Mouse (Mus musculus): Measurements from ENCODE around the gene Hinfp. TPM values are rescaled to one million over a fixed set of nuclear protein-coding genes. Genes with fewer than 3 reads are reported as not detected.
"Not testable (repeated sequence)": the region's sequence is repeated elsewhere in the genome, so short reads cannot be mapped to it uniquely, and the experiment has no call there.

Gene Hinfp
- 10 to 100 TPM; 34.0 to 35.8 TPM for total RNA-seq (2021)

DNA sequence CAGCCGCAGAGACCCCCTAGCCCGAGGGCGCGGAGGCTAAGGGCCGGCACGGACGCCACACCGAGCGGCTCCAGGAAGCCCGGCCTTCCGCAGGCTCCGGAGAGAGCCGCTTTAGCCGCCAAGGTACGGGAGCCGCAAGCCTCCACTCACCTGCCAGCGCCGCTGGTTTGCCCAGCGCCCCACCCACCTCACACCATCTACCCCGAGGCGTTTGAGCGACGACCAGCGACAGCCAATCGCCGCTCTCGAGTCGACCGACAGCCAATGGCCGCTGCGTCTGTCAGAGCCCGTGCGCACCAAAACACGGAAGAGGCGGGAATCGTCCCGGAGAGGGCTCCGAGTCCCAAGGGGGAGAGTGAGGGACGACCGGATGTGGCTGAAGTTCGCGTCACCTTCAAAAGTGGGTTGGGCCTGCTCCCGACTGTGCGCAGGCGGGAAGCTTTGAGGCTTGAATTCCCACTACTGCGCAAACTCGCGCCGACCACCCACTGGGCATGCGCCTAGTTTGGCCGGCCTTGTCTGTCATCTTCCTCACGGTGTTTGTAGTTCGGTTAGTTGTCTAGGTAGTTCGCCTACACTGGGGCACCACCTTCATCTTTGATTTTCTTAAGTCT, at the start of gene Hinfp:
Hinfp (minus strand) TSS at position 206 of the 614 bp plus-strand sequence.
- DNase-seq: peak; percentile 99
- intact Hi-C loops (cut with DNase I): no loop called here

DNA sequence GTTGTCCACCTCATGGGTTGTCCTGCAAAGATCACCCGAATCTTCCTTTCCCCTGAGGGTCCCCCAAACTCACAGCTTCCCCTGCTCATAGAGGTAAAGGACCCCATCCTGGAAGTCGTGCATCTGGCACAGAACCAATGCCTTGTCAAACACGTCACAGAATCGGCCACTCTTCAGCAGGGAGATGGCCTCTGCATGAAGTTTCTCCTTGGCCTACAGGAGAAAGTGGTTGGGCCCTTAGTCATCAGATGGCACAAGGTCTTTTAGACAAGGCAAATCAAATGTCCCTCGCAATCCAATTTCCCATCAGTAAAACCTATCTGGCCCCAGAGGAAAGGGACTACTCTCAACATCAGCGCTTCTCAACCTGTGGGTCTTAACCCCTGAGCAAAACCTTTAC, 47.7 kb upstream of the Hinfp start:
- no peak for DNase-seq
- intact Hi-C loops (cut with DNase I): no loop called here

DNA sequence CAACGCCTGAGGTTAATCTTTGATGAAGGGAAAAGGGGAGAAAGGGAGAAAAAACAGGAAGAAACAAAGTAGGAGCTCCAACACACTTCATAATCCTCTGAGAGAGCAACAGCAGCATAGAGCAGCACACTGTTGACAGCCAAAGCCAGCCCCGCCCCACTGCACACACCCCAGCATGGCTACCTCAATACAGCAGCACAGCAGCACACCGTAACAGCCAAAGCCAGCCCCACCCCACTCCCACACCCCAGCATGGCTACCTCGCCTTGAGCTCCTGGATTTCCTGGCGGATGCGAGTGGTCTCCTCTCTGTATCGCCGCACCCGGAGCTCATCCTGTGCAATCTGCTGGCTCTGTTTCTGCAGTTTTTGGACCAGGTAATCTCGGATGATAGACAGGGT, 46.9 kb upstream of the Hinfp start:
- intact Hi-C loops (cut with DNase I): no loop called here
- no peak for DNase-seq

DNA sequence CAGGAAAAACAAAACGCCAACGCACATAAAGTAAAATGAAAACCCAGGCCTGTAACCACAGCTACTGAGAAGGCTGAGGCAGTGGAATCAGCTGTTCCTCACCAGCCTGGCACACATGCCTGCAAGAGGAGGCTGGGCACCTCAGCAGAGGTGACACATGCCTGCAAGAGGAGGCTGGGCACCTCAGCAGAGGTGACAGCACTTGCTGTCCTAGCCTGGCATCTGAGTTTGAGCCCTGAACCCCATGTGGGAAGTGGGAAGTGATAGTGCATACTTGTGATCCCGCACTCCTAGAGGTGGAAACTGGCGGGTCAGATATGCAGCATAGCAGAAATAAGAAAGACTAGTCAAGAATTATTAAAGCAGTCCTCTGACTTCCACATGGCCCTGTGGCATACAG, 45.9 kb upstream of the Hinfp start:
- intact Hi-C loops (cut with DNase I): no loop called here
- DNase-seq: no peak

DNA sequence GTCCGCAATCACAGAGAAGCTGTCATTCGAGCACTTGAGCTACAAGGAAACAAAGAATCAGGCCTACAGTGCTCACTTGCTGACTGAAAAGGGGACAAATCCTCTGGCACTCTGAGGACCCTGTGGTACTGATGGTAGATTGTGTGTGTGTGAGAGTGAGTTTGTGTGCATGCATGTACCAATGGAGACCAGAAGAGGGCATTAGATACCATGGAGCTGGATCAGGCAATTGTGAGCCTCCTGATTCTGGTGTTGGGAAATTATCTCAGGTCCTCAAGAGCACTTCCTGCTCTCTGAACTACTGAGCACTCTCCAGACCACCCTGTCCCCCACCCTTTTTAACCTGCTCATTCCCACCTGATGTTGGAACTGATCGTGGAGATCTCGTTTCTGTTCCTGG, 43.1 kb upstream of the Hinfp start:
- intact Hi-C loops (cut with DNase I): no loop called here

DNA sequence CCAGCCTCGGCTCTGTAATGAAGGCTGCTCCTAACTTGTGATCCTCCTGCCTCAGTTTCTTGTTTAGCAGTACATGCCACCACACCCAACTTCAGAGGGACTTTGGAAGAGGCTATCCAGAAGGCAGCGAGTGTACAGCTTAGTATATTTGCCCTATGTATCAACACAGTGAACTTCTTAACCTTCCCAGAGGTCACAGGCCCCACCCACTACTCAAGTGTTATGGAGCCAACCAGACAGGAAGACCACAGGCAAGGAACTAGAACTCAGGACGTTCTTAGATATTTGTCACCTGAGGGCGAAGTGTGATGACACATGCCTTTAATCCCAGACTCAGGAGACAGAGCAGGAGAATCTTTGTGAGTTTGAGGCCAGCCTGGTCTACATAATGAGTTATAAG, 42.1 kb upstream of the Hinfp start:
- DNase-seq: no peak
- intact Hi-C loops (cut with DNase I): no loop called here

More for the DNA sequence above, 43.1 kb upstream of the Hinfp start:
- DNase-seq: no peak

DNA sequence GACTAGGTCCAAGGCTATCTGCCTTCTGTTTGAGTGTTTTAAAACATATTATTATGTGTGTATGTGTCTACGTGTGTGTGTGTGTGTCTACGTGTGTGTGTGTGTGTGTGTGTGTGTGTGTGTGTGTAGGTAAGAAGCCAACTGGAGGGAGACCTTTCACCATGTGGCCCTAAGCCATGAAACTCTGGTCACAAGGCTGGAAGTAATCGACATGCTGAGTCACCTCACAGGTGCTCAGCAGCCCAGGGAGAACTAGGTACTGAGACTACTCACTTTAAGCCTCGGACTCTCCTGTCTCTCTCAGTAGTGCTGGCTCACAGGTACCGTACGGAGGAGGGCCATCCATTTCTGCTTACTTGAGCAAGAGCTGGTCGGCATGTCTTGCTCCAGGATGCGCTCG, 41.7 kb upstream of the Hinfp start:
- DNase-seq: no peak
- intact Hi-C loops (cut with DNase I): no loop called here

DNA sequence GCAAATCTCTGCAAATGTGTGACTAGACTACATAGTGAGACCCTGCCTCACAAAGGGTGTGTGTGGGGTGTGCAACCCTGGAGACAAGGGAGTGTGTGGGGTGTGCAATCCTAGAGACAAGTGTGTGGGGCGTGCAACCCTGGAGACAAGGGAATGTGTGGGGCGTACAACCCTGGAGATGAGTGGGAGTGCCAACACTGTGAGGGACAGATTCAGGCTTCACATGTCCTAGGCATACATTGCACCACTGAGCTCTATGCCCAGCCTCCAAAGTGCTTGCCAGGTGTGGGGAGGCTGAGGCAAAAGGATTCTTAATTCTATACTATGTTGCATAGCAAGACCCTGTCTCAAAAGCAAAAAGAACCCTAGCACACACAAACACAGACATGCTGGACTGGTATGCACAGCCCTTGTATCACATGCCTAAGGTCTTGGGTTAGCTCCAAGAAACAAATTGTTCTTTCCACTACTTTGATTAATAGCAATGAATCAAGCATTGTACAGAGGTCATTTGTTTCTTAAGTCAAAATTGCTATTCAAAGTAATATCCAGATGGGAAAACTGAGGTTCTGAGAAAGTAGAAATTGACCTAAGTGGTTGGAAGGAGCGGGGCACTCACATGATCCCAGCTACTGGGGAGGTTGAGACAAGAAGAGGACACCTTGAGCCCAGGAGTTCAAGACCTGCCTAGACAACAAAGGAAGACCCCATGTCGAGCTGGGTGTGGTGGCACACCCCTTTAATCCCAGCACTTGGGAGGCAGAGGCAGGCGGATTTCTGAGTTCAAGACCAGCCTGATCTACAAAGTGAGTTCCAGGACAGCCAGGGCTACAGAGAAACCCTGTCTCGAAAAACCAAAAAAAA, 40.3 kb upstream of the Hinfp start:
- intact Hi-C loops (cut with DNase I): no loop called here
- DNase-seq: no peak

DNA sequence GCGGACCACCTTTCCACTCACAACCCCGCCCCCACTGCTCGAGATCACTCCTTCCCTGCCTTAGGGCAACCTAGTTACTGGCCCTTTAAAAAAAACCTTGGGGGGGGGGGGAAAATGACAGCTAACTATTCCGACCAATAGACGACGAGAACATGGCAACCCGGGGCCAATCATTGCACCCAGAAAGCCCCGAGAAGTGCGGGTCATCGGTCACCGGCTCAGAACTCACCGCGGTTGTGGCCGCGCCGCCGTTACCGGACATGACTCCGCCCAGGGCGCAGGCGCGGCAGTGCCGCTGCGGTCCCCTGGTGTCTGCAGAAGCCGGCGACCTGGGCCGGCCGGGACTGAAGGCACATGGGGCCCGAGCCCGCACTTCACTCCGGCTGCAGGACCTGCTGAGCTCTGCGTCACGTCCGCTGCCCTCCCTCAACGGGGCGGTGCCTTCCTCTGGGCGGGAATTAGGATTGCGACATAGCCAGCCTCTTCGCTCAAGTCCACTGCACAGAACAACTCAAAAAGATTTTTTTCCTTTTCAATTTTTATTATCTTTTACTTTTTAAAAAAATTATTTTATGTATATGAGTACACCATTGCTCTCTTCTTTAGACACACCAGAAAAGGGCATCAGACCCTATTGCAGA, 38.4 kb upstream of the Hinfp start, which contains the start of gene Hmbs:
Hmbs (minus strand) TSS at position 448 of the 641 bp plus-strand sequence.
- DNase-seq: peak; percentile 86
- intact Hi-C loops (cut with DNase I): no loop called here

DNA sequence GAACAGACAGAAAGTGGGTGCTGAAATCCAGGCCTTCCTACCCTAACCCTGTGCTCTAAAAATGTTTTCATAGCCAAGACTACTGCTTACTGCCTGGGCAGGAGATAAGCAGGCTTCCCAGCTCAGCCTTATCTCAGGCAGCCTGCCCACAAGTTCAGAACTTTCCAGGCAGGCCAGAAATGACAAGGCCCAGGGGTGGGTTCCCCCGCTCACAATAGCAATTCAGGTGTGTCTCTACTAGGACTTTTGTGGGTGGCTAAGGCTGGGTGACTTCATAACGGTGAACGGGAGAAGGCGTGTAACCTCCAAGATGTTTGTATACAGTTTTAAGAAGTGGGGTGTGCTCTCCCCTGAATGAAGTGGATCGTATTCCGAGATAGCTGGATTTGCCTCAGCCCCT, 37.8 kb upstream of the Hinfp start:
- DNase-seq: no peak
- intact Hi-C loops (cut with DNase I): no loop called here

DNA sequence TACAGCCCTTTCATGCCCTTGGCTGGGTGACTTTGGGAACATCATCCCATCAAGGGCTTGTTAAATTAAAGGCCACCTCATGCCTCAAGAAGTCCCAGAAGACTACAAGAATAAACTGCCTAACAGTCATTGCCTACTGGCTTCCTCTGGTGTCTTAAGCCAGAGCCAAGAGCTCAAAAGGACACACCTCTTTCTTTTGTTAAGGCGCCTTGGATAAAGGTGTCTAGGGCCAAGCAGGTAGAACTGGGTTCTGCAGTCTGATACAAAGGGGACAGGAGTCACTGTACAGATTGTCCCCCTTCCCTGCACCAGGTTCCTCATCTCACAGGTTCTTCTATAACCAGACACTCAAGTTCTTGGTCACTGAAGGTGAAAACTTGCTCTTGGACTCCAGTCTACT, 37.1 kb upstream of the Hinfp start:
- no peak for DNase-seq
- intact Hi-C loops (cut with DNase I): no loop called here

DNA sequence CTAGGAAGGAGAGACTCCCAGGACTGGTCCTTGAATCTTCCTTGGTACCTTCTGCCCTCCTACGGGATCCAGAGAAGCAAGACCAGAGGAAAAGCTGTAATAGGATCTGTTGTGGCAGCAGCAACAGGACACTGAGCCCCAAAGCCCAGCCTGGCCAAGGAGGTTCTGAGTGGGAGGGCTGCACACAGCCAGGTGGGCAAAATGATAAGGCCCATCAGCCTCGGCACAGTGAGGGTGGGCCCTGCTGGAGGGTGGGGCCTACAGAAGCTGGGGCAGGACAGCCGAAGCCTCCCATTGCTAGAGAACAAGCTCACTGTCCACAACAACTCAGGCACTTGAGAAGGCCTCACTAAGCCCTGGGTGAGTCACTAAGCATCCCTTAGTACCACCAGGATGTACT, 36.7 kb upstream of the Hinfp start:
- intact Hi-C loops (cut with DNase I): no loop called here
- no peak for DNase-seq

DNA sequence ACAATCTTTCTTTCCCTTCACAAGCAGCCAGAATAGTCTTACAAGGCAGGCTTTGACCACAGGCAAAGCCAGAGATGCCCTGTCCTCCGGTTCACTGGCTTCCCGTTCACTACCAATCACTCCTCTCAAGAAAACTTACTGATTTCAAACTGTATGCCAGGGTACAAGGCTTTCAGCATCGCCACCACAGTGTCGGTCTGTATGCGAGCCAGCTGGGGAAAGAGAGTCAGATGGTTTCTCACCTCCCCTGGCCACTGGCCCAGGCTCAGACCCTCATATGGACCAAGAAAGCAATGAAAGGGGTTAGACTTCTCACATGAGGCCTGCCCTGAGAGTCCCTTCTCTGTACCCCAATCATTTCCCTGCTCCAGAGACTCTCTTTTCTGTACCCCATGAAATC, 36.0 kb upstream of the Hinfp start:
- intact Hi-C loops (cut with DNase I): no loop called here
- no peak for DNase-seq

DNA sequence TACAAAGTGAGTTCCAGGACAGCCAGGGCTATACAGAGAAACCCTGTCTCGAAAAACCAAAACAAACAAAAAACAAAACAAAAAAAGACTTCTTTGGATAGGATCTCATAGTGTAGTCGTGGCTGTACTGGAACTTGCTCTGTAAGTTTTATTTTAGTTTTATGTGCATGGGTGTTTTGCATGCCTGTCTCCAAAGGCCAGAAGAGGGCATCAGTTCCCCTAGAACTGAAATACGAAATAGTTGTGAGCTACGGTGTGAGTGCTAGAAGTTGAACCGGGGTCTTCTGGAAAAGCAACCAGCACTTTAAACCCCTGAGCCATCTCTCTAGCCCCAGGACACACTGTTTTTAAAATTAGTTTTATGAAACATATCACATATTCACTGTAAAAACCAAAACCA, 33.1 kb upstream of the Hinfp start:
- DNase-seq: no peak
- intact Hi-C loops (cut with DNase I): no loop called here

DNA sequence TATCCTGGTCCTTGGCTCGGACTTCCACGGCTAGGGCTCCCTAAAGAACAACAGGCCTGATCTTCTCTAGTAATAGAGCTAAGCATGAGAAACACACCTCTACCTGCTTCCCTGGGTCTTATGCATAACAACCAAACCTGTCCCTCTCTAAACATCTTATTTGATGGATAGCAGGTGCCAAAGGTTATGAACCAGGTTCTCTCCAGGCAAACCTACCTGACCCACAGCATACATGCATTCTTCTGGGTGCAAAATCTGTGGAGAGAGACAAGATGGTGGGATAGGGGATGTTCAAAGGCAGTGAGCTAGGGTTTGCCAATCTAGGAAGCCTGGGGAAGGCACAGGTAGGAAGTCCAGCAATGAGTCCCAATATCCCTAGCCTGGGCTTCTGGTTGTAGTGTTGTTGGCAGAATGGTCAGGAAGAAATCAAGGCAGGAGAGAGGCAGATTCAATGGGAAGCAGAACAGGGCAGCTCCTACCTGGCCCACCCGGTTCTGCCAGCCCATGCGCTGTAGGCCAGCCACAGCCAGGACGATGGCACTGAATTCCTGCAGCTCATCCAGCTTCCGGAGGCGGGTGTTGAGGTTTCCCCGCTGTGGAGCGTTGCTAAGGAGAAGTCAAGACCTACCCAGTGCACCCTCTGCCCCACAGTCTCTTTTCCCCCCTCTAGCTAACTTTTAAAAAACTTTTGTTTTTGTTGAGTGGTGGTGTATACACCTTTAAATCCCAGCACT, 32.1 kb upstream of the Hinfp start:
- no peak for DNase-seq
- intact Hi-C loops (cut with DNase I): no loop called here

DNA sequence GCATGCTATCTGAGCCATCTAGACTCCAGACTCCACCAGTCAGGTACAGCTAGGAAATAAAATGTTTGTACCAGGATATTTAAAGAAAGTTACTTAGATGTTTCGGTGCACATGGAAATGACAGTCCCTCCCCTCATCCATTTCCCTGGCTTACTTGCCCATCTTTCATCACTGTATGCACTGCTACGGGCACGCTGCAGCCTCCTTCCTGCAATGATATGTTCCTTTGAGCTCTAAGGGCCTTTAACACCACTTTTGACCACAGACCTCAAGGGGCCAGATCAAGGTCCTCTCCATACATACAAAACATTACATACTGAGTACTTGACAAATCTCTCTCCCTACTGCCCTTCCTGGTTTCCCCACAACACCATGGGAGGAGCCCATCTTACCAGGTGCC, 31.5 kb upstream of the Hinfp start:
- intact Hi-C loops (cut with DNase I): no loop called here
- no peak for DNase-seq

DNA sequence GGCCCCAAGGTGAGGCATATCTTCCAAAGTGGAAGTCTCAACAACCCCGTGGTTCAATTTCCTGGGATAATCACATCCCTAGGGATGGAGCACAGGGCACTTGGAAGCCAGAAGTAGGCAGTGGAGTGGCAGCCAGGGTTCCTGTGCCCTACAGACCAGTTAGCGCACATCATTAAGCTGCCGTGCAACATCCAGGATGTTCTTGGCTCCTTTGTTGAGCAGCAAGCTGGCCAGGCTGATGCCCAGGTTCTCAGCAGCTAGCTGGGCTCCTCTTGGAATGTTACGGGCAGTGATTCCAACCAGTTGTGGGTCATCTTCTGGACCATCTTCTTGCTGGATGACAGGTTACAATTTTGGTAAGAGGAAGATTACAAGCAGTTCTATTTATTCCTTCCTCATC, 31.0 kb upstream of the Hinfp start:
- intact Hi-C loops (cut with DNase I); DNase-seq: not testable (repeated sequence)

DNA sequence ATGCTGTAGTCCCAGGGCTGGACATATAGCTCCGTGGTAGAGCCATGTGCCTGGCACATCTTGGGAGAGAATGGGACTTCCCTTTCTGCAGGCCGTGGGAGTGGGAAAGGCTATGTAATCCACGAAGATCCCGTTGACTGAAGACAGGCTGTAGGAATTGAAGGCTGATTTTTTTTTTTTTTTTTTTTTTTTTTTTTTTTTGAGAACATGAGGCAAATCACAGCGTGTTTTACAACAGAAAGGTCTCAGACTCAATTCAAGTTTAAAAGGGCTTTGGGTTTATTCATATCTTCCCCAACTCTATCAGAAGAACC, 30.6 kb upstream of the Hinfp start:
- intact Hi-C loops (cut with DNase I): no loop called here
- DNase-seq: no peak

DNA sequence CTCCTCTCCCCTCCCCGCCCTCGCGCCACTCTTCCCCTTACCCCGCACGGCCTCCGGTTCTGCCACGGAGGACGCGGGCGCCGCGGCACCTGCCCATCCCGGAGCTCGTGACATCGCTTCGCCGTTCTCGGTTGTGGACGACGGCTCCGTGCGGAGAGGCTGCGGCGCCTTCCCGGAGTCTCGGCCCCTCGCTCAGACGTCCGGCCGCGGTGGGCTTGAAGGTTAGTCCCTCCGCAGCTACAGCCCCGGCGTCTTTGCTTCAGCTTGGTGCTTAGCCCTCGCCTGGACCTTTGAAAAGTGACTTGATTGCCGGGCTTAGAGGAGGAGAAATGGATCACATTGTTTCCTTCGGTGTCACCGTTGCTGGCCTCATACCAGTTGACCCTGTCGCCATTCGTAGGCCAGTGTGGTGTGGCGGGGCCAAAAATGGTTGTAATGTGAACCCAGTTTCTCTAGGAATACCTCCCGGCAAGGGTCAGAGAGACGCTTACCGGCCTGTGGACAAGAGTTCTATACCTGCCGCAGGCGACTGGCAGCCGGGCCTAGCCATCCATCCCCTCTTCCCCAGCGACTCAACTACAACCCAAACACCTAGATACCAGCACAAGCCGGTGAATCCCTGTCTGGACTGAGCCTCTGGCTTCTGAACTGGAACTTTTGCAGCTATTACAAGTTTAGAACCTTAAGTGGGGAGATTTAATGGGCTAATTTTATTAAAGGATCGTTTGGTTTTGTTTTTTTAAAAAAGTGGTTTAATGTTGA, 30.0 kb upstream of the Hinfp start:
- intact Hi-C loops (cut with DNase I): no loop called here
- no peak for DNase-seq

All from left cerebral cortex, postnatal 4 days (tissue).